Mouse (Mus musculus) stomach, postnatal 0 days (tissue): ENCODE data around the gene Afap1. TPM values are rescaled to one million over a fixed set of nuclear protein-coding genes. Genes with fewer than 3 reads are reported as not detected.

ENCODE experiments used
- ATAC-seq: fragments of 200-750 bp; cut with Nextera tagmentation; 2 replicates; pipeline ENCODE4 v1.8.0; 2017; ENCODE audit not compliant: low FRiP score, low TSS enrichment
- DNase-seq: peaks from one replicate; pipeline ENCODE4 v3.0.0-alpha.2; 2016; ENCODE audit warnings: low spot score
- H3K27ac ChIP-seq: fragments of 300-500 bp; sonication (generic); replicated peaks from 2 replicates; pipeline ENCODE4 v1.5.1; 2014; ENCODE audit warnings: mild to moderate bottlenecking, control low read depth
- H3K27me3 ChIP-seq: fragments of 300-500 bp; sonication (generic); 2 replicates; pipeline ENCODE4 v1.6.1; 2014; ENCODE audit warnings: low read length; ENCODE audit not compliant: control insufficient read depth, insufficient read depth
- H3K36me3 ChIP-seq: fragments of 300-500 bp; sonication (generic); 2 replicates; pipeline ENCODE4 v1.6.1; 2014; ENCODE audit warnings: low read length, mixed read lengths; ENCODE audit not compliant: control insufficient read depth, insufficient read depth
- H3K4me1 ChIP-seq: fragments of 300-500 bp; sonication (generic); replicated peaks from 2 replicates; pipeline ENCODE4 v1.6.1; 2014; ENCODE audit warnings: antibody characterized with exemption; ENCODE audit not compliant: control insufficient read depth, insufficient read depth
- H3K4me2 ChIP-seq: fragments of 300-500 bp; sonication (generic); replicated peaks from 2 replicates; pipeline ENCODE4 v1.6.1; 2014; ENCODE audit warnings: low read depth, mild to moderate bottlenecking, control low read depth, moderate library complexity
- H3K4me3 ChIP-seq: fragments of 300-500 bp; sonication (generic); 2 replicates; pipeline ENCODE4 v1.5.1; 2014; ENCODE audit warnings: low read depth, low read length, control low read depth
- H3K9ac ChIP-seq: fragments of 300-500 bp; sonication (generic); 2 replicates; pipeline ENCODE4 v1.6.1; 2014; ENCODE audit warnings: mild to moderate bottlenecking, low read length, control low read depth, mixed read lengths
- H3K9me3 ChIP-seq: fragments of 300-500 bp; sonication (generic); 2 replicates; pipeline ENCODE4 v1.6.1; 2016; ENCODE audit warnings: low read length; ENCODE audit not compliant: control insufficient read depth
- CTCF ChIP-seq: IDR thresholded peaks from 2 replicates; pipeline ENCODE4 v1.5.1; 2016; ENCODE audit warnings: antibody characterized with exemption, low read depth, mild to moderate bottlenecking, moderate library complexity
- EP300 ChIP-seq: optimal IDR thresholded peaks from 2 replicates; pipeline ENCODE3; 2016; ENCODE audit warnings: antibody characterized with exemption
- WGBS: fragments of 180-500 bp; shearing (Covaris S2); extraction: QIAGEN DNeasy Blood & Tissue Kit; methylation state at CpG from one replicate; pipeline ENCODE4 v1.1.7; 2014; 5-methylcytosine and 5-hydroxymethylcytosine counted together
- polyA plus RNA-seq: library from polyadenylated mRNA; unstranded; fragments of >200 nt; fragmentation: Nextera tagmentation; extraction: Ambion mirVana; gene quantifications from 2 replicates; pipeline ENCODE4 v1.2.1, GENCODE M21; 2015

The Afap1 gene
- polyA plus RNA-seq, 1 experiment from 2014 or later: 9.3 TPM

- Histone ChIP-seq H3K27ac (no peak overlapping the region), H3K36me3 (peaks cover 20% of the 10 kb centered on the region), H3K4me1 (no peaks in the 10 kb centered on the region), H3K9me3 (no peaks in the 10 kb centered on the region), H3K9ac (no peak overlapping the region), H3K4me2 (no peak overlapping the region), H3K4me3 (no peak overlapping the region), H3K27me3 (no peaks in the 10 kb centered on the region)
- 93% methylated on average over 8 of the region's 8 CpGs for WGBS
- no peak for ATAC-seq
- TF ChIP-seq CTCF (no peak), EP300 (no peak)
- DNase-seq: no peak
Observed at GRCm38 (mm10) chr5:35988085-35988484, 95.0 kb downstream of the Afap1 start.

GRCm38 (mm10) chr5:35989506-35989905 lies 96.4 kb downstream of the Afap1 start:
- TF ChIP-seq EP300: no peak
- Histone ChIP-seq H3K4me1 (no peaks in the 10 kb centered on the region), H3K27ac (no peak overlapping the region), H3K27me3 (no peaks in the 10 kb centered on the region), H3K36me3 (peaks cover 14% of the 10 kb centered on the region), H3K9ac (no peak overlapping the region), H3K9me3 (no peaks in the 10 kb centered on the region), H3K4me3 (no peak overlapping the region), H3K4me2 (no peak overlapping the region)
- 85% methylated on average over 6 of the region's 6 CpGs for WGBS
- DNase-seq (no peak), ATAC-seq (no peak)

- DNase-seq: no peak
- Histone ChIP-seq H3K4me1 (no peaks in the 10 kb centered on the region), H3K27ac (no peak overlapping the region), H3K4me3 (no peak overlapping the region), H3K27me3 (no peaks in the 10 kb centered on the region), H3K9ac (no peak overlapping the region), H3K36me3 (peaks cover 13% of the 10 kb centered on the region; the same call in 1 of the 2 replicates), H3K4me2 (no peak overlapping the region), H3K9me3 (no peaks in the 10 kb centered on the region)
- 0 out of 2 replicates have a peak, but pooled peaks have one; percentile 15 for ATAC-seq
- TF ChIP-seq EP300: no peak
- TF ChIP-seq CTCF: no peak
- 73% methylated on average over 11 of the region's 11 CpGs for WGBS
Observed at GRCm38 (mm10) chr5:35989986-35990735, 97.0 kb downstream of the Afap1 start.

GRCm38 (mm10) chr5:36003797-36004196 lies 110.7 kb downstream of the Afap1 start:
- H3K4me2 ChIP-seq: no peak overlapping the region
- no peaks in the 10 kb centered on the region for H3K27me3 ChIP-seq
- WGBS: 75% methylated on average over 10 of the region's 10 CpGs
- no peaks in the 10 kb centered on the region for H3K4me1 ChIP-seq
- DNase-seq: no peak
- H3K4me3 ChIP-seq: no peak overlapping the region
- no peak overlapping the region for H3K27ac ChIP-seq
- no peak overlapping the region for H3K9ac ChIP-seq
- H3K36me3 ChIP-seq: peaks cover 13% of the 10 kb centered on the region
- no peak for ATAC-seq
- H3K9me3 ChIP-seq: no peaks in the 10 kb centered on the region
- TF ChIP-seq CTCF (no peak), EP300 (no peak)

- no peak for ATAC-seq
- no peak overlapping the region for H3K4me2 ChIP-seq
- H3K27me3 ChIP-seq: no peaks in the 10 kb centered on the region
- no peak for DNase-seq
- no peak for TF ChIP-seq EP300
- TF ChIP-seq CTCF: no peak
- 67% methylated on average over 8 of the region's 8 CpGs for WGBS
- H3K4me3 ChIP-seq: no peak overlapping the region
- H3K9me3 ChIP-seq: no peaks in the 10 kb centered on the region
- H3K9ac ChIP-seq: no peak overlapping the region
- H3K36me3 ChIP-seq: peaks cover under 1% of the 10 kb centered on the region; the same call in 1 of the 2 replicates
- H3K4me1 ChIP-seq: no peaks in the 10 kb centered on the region
- no peak overlapping the region for H3K27ac ChIP-seq
Observed at GRCm38 (mm10) chr5:36006106-36006505, 113.0 kb downstream of the Afap1 start.

GRCm38 (mm10) chr5:36006586-36006985 lies 113.5 kb downstream of the Afap1 start:
- Histone ChIP-seq H3K27ac (no peak overlapping the region), H3K9me3 (no peaks in the 10 kb centered on the region), H3K4me2 (no peak overlapping the region), H3K27me3 (no peaks in the 10 kb centered on the region), H3K36me3 (no peaks in the 10 kb centered on the region), H3K4me3 (no peak overlapping the region), H3K4me1 (no peaks in the 10 kb centered on the region), H3K9ac (no peak overlapping the region)
- TF ChIP-seq CTCF (no peak), EP300 (no peak)
- ATAC-seq: no peak
- DNase-seq: no peak
- 65% methylated on average over 5 of the region's 5 CpGs for WGBS
